Mouse (Mus musculus): Measurements from ENCODE around the gene Kcnn4. TPM values are rescaled to one million over a fixed set of nuclear protein-coding genes. Genes with fewer than 3 reads are reported as not detected.

Kcnn4 gene
- total RNA-seq, 1 experiment: 3.2 TPM

DNA sequence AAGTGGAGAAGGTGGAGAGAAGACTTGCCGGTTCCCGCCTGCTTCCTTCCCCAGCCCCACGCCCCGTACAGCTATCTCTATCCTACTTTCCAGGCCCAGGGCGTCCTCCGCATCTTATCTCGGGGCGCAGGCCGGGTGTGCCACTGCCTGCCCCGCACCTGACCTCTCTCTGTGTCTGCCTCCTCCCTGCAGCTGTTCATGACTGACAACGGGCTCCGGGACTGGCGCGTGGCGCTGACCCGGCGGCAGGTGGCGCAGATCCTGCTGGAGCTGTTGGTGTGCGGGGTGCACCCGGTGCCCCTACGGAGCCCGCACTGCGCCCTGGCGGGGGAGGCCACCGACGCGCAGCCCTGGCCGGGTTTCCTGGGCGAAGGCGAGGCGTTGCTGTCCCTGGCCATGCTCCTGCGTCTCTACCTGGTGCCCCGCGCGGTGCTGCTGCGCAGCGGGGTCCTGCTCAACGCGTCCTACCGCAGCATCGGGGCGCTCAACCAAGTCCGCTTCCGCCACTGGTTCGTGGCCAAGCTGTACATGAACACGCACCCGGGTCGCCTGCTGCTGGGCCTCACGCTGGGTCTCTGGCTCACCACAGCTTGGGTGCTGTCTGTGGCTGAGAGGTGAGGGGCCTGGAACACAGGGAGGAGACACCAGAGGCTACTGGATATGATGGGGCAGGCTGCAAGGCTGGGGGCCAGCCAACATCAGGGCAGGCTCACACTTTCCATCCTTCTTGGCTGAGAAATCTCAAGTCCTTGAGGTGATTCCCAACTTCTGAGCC lies 7.2 kb downstream of the Kcnn4 start:
- H3K27ac ChIP-seq (ENCODE audit: insufficient read depth, low read depth, low read length, poor library complexity, severe bottlenecking): no peak overlapping the region
- no peaks in the 10 kb centered on the region for H3K36me3 ChIP-seq (ENCODE audit: control insufficient read depth, insufficient read depth, low read length, poor library complexity, severe bottlenecking)
- H3K4me1 ChIP-seq (ENCODE audit: control insufficient read depth in 2 of 2, insufficient read depth in 2 of 2, low read length in 2 of 2, poor library complexity in 1 of 2): peaks cover 0 to 17% of the 10 kb centered on the region in 2 experiments; a peak in 2 of 4 replicates
- no peaks in the 10 kb centered on the region for H3K9me3 ChIP-seq (ENCODE audit: control insufficient read depth, insufficient read depth, low read depth, low read length)
- H3K4me3 ChIP-seq (ENCODE audit: insufficient read depth in 1 of 2, low read depth in 1 of 2, low read length in 2 of 2, poor library complexity in 1 of 2, severe bottlenecking in 1 of 2): peak overlapping the region; percentile 70
- no peak for TF ChIP-seq ZNF384 (IDR thresholded peaks at IDR 0.05; ENCODE audit: low read depth, low read length)
- TF ChIP-seq MAFK (IDR thresholded peaks at IDR 0.05; ENCODE audit: insufficient read depth, low read depth, low read length): no peak
- TF ChIP-seq ZC3H11A (IDR thresholded peaks at IDR 0.05; ENCODE audit: borderline replicate concordance, low read depth, low read length): no peak
- TF ChIP-seq CHD2 (IDR thresholded peaks at IDR 0.05; ENCODE audit: low read depth, low read length): no peak
- no peak for TF ChIP-seq HCFC1 (IDR thresholded peaks at IDR 0.05; ENCODE audit: borderline replicate concordance, insufficient read depth, low read length)
- in situ Hi-C loops (cut with MboI; ENCODE audit: low sequenced_read_pairs in 2 of 2, unreplicated experiment in 2 of 2): no loop called here
- DNase-seq (ENCODE audit: low read depth, low spot score): no peak
- H3K9ac ChIP-seq (ENCODE audit: insufficient read depth, low read depth, low read length, poor library complexity, severe bottlenecking): peak overlapping the region; percentile 34

DNA sequence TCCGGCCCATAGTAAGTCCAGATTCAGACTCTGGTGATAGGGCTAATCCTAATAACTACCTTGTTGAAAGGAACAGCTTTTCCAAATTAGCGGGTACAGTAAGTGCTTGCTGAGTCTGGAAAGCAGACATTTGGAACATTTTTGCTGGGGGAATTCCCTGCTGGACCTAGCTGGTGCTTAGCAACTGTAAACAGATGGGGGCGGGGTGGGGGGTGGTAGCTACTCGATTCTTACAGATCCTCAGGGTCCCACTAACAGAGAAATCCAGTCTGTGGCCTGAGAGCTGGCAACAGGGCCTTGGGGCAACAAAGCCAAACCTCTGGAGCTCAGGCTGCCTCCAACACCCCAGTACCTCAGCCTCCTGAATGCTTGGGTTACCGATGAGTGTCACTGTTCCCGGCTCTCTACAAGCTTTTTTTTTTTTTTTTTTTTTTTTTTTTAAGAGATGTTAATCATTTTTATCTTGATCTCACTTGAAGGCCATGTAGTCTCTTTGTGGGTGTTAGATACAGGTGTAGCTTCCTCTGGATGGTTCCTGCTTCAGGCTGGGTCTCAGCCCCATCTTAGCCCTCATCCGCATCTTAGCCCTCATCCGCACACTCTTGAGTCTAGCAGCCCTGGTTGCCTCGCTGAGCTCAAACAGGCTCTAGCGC lies 8.1 kb downstream of the Kcnn4 start:
- no peak overlapping the region for H3K4me3 ChIP-seq (ENCODE audit: insufficient read depth in 1 of 2, low read depth in 1 of 2, low read length in 2 of 2, poor library complexity in 1 of 2, severe bottlenecking in 1 of 2)
- no peak for TF ChIP-seq MAFK (IDR thresholded peaks at IDR 0.05; ENCODE audit: insufficient read depth, low read depth, low read length)
- H3K9me3 ChIP-seq (ENCODE audit: control insufficient read depth, insufficient read depth, low read depth, low read length): no peaks in the 10 kb centered on the region
- H3K4me1 ChIP-seq (ENCODE audit: control insufficient read depth in 2 of 2, insufficient read depth in 2 of 2, low read length in 2 of 2, poor library complexity in 1 of 2): peaks cover 0 to 14% of the 10 kb centered on the region in 2 experiments; a peak in 2 of 4 replicates
- H3K27ac ChIP-seq (ENCODE audit: insufficient read depth, low read depth, low read length, poor library complexity, severe bottlenecking): no peak overlapping the region
- in situ Hi-C loops (cut with MboI; ENCODE audit: low sequenced_read_pairs in 2 of 2, unreplicated experiment in 2 of 2): no loop called here
- no peak for DNase-seq (ENCODE audit: low read depth, low spot score)
- H3K36me3 ChIP-seq (ENCODE audit: control insufficient read depth, insufficient read depth, low read length, poor library complexity, severe bottlenecking): no peaks in the 10 kb centered on the region
- no peak overlapping the region for H3K9ac ChIP-seq (ENCODE audit: insufficient read depth, low read depth, low read length, poor library complexity, severe bottlenecking)

DNA sequence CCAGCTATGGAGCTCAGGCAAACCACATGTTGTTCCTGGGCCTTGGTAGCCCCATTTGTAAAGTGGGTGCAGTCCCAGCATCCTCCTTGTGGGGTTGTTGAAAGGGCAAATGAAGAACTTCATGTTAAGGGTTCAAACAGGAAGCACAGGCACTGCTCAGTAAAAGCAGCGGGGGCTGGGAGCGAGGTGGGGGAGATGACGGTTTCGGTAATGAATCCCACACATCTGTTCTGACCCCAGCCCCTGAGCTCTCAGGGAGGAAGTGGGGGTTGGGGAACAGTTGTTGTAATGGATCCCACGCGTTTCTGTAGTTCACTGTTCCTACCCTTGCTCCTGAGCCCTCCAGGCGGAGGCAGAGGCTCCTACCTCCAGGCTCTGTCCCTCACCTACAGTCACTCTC lies 9.9 kb downstream of the Kcnn4 start:
- no peaks in the 10 kb centered on the region for H3K36me3 ChIP-seq (ENCODE audit: control insufficient read depth, insufficient read depth, low read length, poor library complexity, severe bottlenecking)
- no peak overlapping the region for H3K4me3 ChIP-seq (ENCODE audit: insufficient read depth in 1 of 2, low read depth in 1 of 2, low read length in 2 of 2, poor library complexity in 1 of 2, severe bottlenecking in 1 of 2)
- no peak for DNase-seq (ENCODE audit: low read depth, low spot score)
- H3K27ac ChIP-seq (ENCODE audit: insufficient read depth, low read depth, low read length, poor library complexity, severe bottlenecking): no peak overlapping the region
- peaks cover 0 to 12% of the 10 kb centered on the region in 2 experiments; a peak in 2 of 4 replicates for H3K4me1 ChIP-seq (ENCODE audit: control insufficient read depth in 2 of 2, insufficient read depth in 2 of 2, low read length in 2 of 2, poor library complexity in 1 of 2)
- TF ChIP-seq MAFK (IDR thresholded peaks at IDR 0.05; ENCODE audit: insufficient read depth, low read depth, low read length) (no peak), CHD2 (IDR thresholded peaks at IDR 0.05; ENCODE audit: low read depth, low read length) (no peak)
- no peaks in the 10 kb centered on the region for H3K9me3 ChIP-seq (ENCODE audit: control insufficient read depth, insufficient read depth, low read depth, low read length)
- in situ Hi-C loops (cut with MboI; ENCODE audit: low sequenced_read_pairs in 2 of 2, unreplicated experiment in 2 of 2): no loop called here
- H3K9ac ChIP-seq (ENCODE audit: insufficient read depth, low read depth, low read length, poor library complexity, severe bottlenecking): peak overlapping the region; percentile 2; the same call in 1 of the 2 replicates

DNA sequence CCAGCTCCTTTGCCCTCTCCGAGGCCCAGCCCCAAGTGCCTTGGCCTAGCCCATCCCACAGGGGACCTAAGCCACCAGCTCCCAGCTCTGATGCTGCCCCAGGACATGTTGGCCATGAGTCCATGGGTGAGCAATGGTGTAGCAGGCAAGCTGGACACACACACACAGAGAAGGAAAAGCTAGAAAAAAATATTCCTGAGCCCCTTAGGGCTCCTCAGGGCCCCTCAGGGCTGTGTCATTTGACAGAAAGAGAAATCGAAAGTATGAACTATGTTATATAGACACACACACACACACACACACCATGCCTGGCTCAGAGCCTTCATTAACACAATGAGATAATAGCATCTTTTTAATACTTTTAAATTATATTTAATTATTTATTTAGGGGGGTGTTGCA lies 10.3 kb downstream of the Kcnn4 start:
- Histone ChIP-seq H3K36me3 (ENCODE audit: control insufficient read depth, insufficient read depth, low read length, poor library complexity, severe bottlenecking) (no peaks in the 10 kb centered on the region), H3K9ac (ENCODE audit: insufficient read depth, low read depth, low read length, poor library complexity, severe bottlenecking) (peak overlapping the region; percentile 2; the same call in 1 of the 2 replicates), H3K9me3 (ENCODE audit: control insufficient read depth, insufficient read depth, low read depth, low read length) (no peaks in the 10 kb centered on the region), H3K4me1 (ENCODE audit: control insufficient read depth in 2 of 2, insufficient read depth in 2 of 2, low read length in 2 of 2, poor library complexity in 1 of 2) (peaks cover 0 to 12% of the 10 kb centered on the region in 2 experiments; a peak in 2 of 4 replicates), H3K27ac (ENCODE audit: insufficient read depth, low read depth, low read length, poor library complexity, severe bottlenecking) (no peak overlapping the region), H3K4me3 (ENCODE audit: insufficient read depth in 1 of 2, low read depth in 1 of 2, low read length in 2 of 2, poor library complexity in 1 of 2, severe bottlenecking in 1 of 2) (no peak overlapping the region)
- DNase-seq (ENCODE audit: low read depth, low spot score): no peak
- TF ChIP-seq CHD2 (IDR thresholded peaks at IDR 0.05; ENCODE audit: low read depth, low read length) (no peak), HCFC1 (IDR thresholded peaks at IDR 0.05; ENCODE audit: borderline replicate concordance, insufficient read depth, low read length) (no peak), ZNF384 (IDR thresholded peaks at IDR 0.05; ENCODE audit: low read depth, low read length) (no peak), ZC3H11A (IDR thresholded peaks at IDR 0.05; ENCODE audit: borderline replicate concordance, low read depth, low read length) (no peak), MAFK (IDR thresholded peaks at IDR 0.05; ENCODE audit: insufficient read depth, low read depth, low read length) (no peak)
- in situ Hi-C loops (cut with MboI; ENCODE audit: low sequenced_read_pairs in 2 of 2, unreplicated experiment in 2 of 2): no loop called here

Measured in ES-E14 (cell line).